Mouse (Mus musculus) E14TG2a.4 (cell line): ENCODE data around the gene Hacl1.

ENCODE experiments used
- H3K27me3 ChIP-seq: 2 replicates; pipeline ENCODE4 v1.6.1; 2014; ENCODE audit warnings: low read length, control low read depth; ENCODE audit not compliant: insufficient read depth
- H3K36me3 ChIP-seq: 2 replicates; pipeline ENCODE4 v1.6.1; 2014; ENCODE audit warnings: low read length, control low read depth; ENCODE audit not compliant: insufficient read depth
- H3K4me1 ChIP-seq: replicated peaks from 2 replicates; pipeline ENCODE4 v1.6.1; 2014; ENCODE audit warnings: low read depth, low read length, control low read depth
- H3K4me3 ChIP-seq: replicated peaks from 2 replicates; pipeline ENCODE4 v1.5.1; 2014; ENCODE audit warnings: mild to moderate bottlenecking, low read length
- H3K9me3 ChIP-seq: 2 replicates; pipeline ENCODE4 v1.6.1; 2014; ENCODE audit warnings: low read length, control low read depth
- CTCF ChIP-seq: conservative IDR thresholded peaks from 2 replicates; pipeline ENCODE4 v1.5.1; 2014; ENCODE audit warnings: low read length
- NANOG ChIP-seq: IDR thresholded peaks from 2 replicates; pipeline ENCODE4 v1.6.1; 2014; ENCODE audit warnings: borderline replicate concordance, low read length, mixed read lengths
- POU5F1 ChIP-seq: IDR thresholded peaks from 2 replicates; pipeline ENCODE4 v1.6.1; 2014; ENCODE audit warnings: low read length, borderline replicate concordance

Gene Hacl1

GRCm38 (mm10) chr14:31570131-31570951 lies 70.7 kb downstream of the Hacl1 start:
- H3K36me3 ChIP-seq, result no peaks in the 10 kb centered on the region
- TF ChIP-seq CTCF (no peak), POU5F1 (no peak), NANOG (no peak)
- peaks cover 2% of the 10 kb centered on the region; the same call in 1 of the 2 replicates for H3K4me1 ChIP-seq
- no peaks in the 10 kb centered on the region for H3K9me3 ChIP-seq
- peaks cover 6% of the 10 kb centered on the region; the same call in 1 of the 2 replicates for H3K27me3 ChIP-seq
- H3K4me3 ChIP-seq, result no peak overlapping the region

- no peak for TF ChIP-seq POU5F1
- no peak for TF ChIP-seq NANOG
- no peak for TF ChIP-seq CTCF
- no peak overlapping the region for H3K4me3 ChIP-seq
- H3K4me1 ChIP-seq, result peaks cover 2% of the 10 kb centered on the region; the same call in 1 of the 2 replicates
- no peaks in the 10 kb centered on the region for H3K36me3 ChIP-seq
- H3K27me3 ChIP-seq, result peaks cover 4% of the 10 kb centered on the region; the same call in 1 of the 2 replicates
- H3K9me3 ChIP-seq, result no peaks in the 10 kb centered on the region
Observed at GRCm38 (mm10) chr14:31569151-31569631, 71.9 kb downstream of the Hacl1 start.

- TF ChIP-seq CTCF, result no peak
- no peak for TF ChIP-seq NANOG
- no peak for TF ChIP-seq POU5F1
- H3K36me3 ChIP-seq, result no peaks in the 10 kb centered on the region
- H3K4me1 ChIP-seq, result peaks cover 2% of the 10 kb centered on the region; the same call in 1 of the 2 replicates
- no peaks in the 10 kb centered on the region for H3K9me3 ChIP-seq
- 0 out of 2 replicates have a peak, but pooled peaks cover 2% of the 10 kb centered on the region for H3K27me3 ChIP-seq
- no peak overlapping the region for H3K4me3 ChIP-seq
Observed at GRCm38 (mm10) chr14:31565478-31566212, 75.4 kb downstream of the Hacl1 start.

GRCm38 (mm10) chr14:31564452-31565179 lies 76.5 kb downstream of the Hacl1 start:
- TF ChIP-seq POU5F1 (no peak), CTCF (no peak), NANOG (no peak)
- Histone ChIP-seq H3K9me3 (no peaks in the 10 kb centered on the region), H3K4me1 (peaks cover 2% of the 10 kb centered on the region; the same call in 1 of the 2 replicates), H3K4me3 (no peak overlapping the region), H3K36me3 (no peaks in the 10 kb centered on the region), H3K27me3 (no peaks in the 10 kb centered on the region)

- peaks cover 11% of the 10 kb centered on the region; the same call in 1 of the 2 replicates for H3K4me1 ChIP-seq
- TF ChIP-seq POU5F1, result no peak
- no peak for TF ChIP-seq CTCF
- no peak for TF ChIP-seq NANOG
- H3K9me3 ChIP-seq, result no peaks in the 10 kb centered on the region
- no peaks in the 10 kb centered on the region for H3K36me3 ChIP-seq
- H3K4me3 ChIP-seq, result no peak overlapping the region
- H3K27me3 ChIP-seq, result no peaks in the 10 kb centered on the region
Observed at GRCm38 (mm10) chr14:31560886-31561285, 80.2 kb downstream of the Hacl1 start.

GRCm38 (mm10) chr14:31559216-31559615 lies 81.9 kb downstream of the Hacl1 start:
- H3K9me3 ChIP-seq, result no peaks in the 10 kb centered on the region
- TF ChIP-seq CTCF, result no peak
- no peak for TF ChIP-seq NANOG
- TF ChIP-seq POU5F1, result no peak
- no peak overlapping the region for H3K4me3 ChIP-seq
- H3K27me3 ChIP-seq, result no peaks in the 10 kb centered on the region
- no peaks in the 10 kb centered on the region for H3K36me3 ChIP-seq
- H3K4me1 ChIP-seq, result peaks cover 14% of the 10 kb centered on the region; the same call in 1 of the 2 replicates

GRCm38 (mm10) chr14:31557784-31558183 lies 83.3 kb downstream of the Hacl1 start:
- Histone ChIP-seq H3K27me3 (no peaks in the 10 kb centered on the region), H3K4me3 (no peak overlapping the region), H3K4me1 (peaks cover 14% of the 10 kb centered on the region; the same call in 1 of the 2 replicates), H3K36me3 (no peaks in the 10 kb centered on the region), H3K9me3 (no peaks in the 10 kb centered on the region)
- TF ChIP-seq POU5F1 (no peak), NANOG (no peak), CTCF (no peak)

- Histone ChIP-seq H3K4me1 (peaks cover 14% of the 10 kb centered on the region; the same call in 1 of the 2 replicates), H3K36me3 (no peaks in the 10 kb centered on the region), H3K9me3 (no peaks in the 10 kb centered on the region), H3K27me3 (peaks cover 5% of the 10 kb centered on the region; the same call in 1 of the 2 replicates), H3K4me3 (no peak overlapping the region)
- TF ChIP-seq NANOG (no peak), CTCF (no peak), POU5F1 (no peak)
Observed at GRCm38 (mm10) chr14:31557273-31557672, 83.8 kb downstream of the Hacl1 start.
